Mouse (Mus musculus): ENCODE measurements around the gene Neo1. TPM values are rescaled to one million over a fixed set of nuclear protein-coding genes. Genes with fewer than 3 reads are reported as not detected.

The Neo1 gene
- polyA plus RNA-seq, 1 experiment from 2014 or later, result 33.9 TPM

DNA sequence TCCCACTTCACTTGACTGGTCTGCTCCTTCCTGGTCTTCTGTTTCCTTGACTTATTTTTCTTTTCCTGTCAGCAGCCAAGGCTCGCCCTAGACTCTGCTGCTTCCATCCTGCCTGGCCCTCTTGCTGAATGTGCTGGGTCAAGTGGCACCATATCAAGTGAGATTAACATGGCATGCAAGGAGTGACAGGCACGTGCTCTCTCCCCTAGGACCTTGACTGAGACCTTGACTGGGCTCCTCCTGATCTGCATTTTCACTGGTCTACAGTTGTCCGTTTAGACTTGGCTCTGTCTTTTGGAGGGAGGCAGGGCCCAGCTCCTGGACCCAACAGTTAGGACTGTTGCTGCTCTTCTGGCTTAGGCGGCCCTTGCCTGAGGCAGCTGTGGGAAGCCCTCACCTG, 26.2 kb upstream of the Neo1 start:
- peak overlapping the region; percentile 83 to 94 for H3K27ac ChIP-seq (replicated peaks in 1 of 2; ENCODE audit: control insufficient read depth in 1 of 2, insufficient read depth in 1 of 2, low read depth in 2 of 2, low read length in 2 of 2)
- no peaks in the 10 kb centered on the region for H3K9me3 ChIP-seq (ENCODE audit: control insufficient read depth, low read length)
- H3K27me3 ChIP-seq (ENCODE audit: control insufficient read depth, insufficient read depth, low read length), result no peaks in the 10 kb centered on the region
- 11% methylated on average over 4 of the region's 4 CpGs for WGBS
- ATAC-seq (ENCODE audit: insufficient number of reproducible peaks, insufficient read depth, low FRiP score, low read depth), result peak; percentile 79; the same call in 1 of the 2 replicates
- H3K4me1 ChIP-seq (ENCODE audit: control insufficient read depth in 2 of 2, insufficient read depth in 2 of 2, low read length in 2 of 2), result peaks cover 30 to 38% of the 10 kb centered on the region in 2 experiments
- H3K4me3 ChIP-seq (ENCODE audit: control insufficient read depth in 1 of 2, insufficient read depth in 1 of 2, low read depth in 1 of 2, low read length in 2 of 2), result no peak overlapping the region
- 0 out of 2 replicates have a peak overlapping the region, but pooled peaks have one; percentile 45 for H3K9ac ChIP-seq (ENCODE audit: low read length)
- no peaks in the 10 kb centered on the region for H3K36me3 ChIP-seq (ENCODE audit: control insufficient read depth, insufficient read depth, low read length)
- no peak overlapping the region for H3K4me2 ChIP-seq (ENCODE audit: low read length)

DNA sequence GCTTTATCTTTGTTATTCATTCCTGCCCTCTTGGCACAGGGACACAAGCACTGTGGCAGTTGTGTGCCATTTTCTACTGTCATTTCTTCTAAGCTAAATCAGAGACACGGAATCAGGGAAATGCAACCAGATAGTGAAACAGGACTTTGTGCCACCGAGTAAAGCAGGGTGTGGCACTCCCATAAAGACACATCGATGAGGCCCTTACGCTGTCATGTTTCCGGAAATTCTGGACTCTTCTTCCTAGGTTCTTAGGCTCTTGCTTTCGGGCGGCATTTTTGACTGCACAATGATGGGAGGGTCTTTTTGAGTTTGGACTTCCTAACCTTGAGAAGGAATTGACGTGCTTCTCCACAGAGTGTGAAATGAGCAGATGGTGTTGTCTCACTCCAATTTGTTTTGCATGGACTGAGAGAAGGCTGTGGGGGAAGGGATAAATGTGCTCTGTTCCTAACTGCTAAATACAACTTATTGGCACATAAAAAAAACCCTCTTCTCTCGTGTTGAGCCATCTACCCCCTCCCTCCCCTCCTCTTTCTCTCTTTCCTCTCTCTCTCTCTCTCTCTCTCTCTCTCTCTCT, 23.9 kb upstream of the Neo1 start:
- no peak overlapping the region for H3K27ac ChIP-seq (replicated peaks in 1 of 2; ENCODE audit: control insufficient read depth in 1 of 2, insufficient read depth in 1 of 2, low read depth in 2 of 2, low read length in 2 of 2)
- no peaks in the 10 kb centered on the region for H3K9me3 ChIP-seq (ENCODE audit: control insufficient read depth, low read length)
- H3K9ac ChIP-seq (ENCODE audit: low read length), result no peak overlapping the region
- no peak for ATAC-seq (ENCODE audit: insufficient number of reproducible peaks, insufficient read depth, low FRiP score, low read depth)
- H3K36me3 ChIP-seq (ENCODE audit: control insufficient read depth, insufficient read depth, low read length), result no peaks in the 10 kb centered on the region
- H3K27me3 ChIP-seq (ENCODE audit: control insufficient read depth, insufficient read depth, low read length), result no peaks in the 10 kb centered on the region
- H3K4me2 ChIP-seq (ENCODE audit: low read length), result no peak overlapping the region
- no peak overlapping the region for H3K4me3 ChIP-seq (ENCODE audit: control insufficient read depth in 1 of 2, insufficient read depth in 1 of 2, low read depth in 1 of 2, low read length in 2 of 2)
- H3K4me1 ChIP-seq (ENCODE audit: control insufficient read depth in 2 of 2, insufficient read depth in 2 of 2, low read length in 2 of 2), result peaks cover 16 to 17% of the 10 kb centered on the region in 2 experiments
- 81% methylated on average over 9 of the region's 9 CpGs for WGBS

GRCm38 (mm10) chr9:59059158-59059557, 22.9 kb upstream of the Neo1 start:
- Histone ChIP-seq H3K27me3 (ENCODE audit: control insufficient read depth, insufficient read depth, low read length) (no peaks in the 10 kb centered on the region), H3K27ac (replicated peaks in 1 of 2; ENCODE audit: control insufficient read depth in 1 of 2, insufficient read depth in 1 of 2, low read depth in 2 of 2, low read length in 2 of 2) (no peak overlapping the region), H3K9ac (ENCODE audit: low read length) (no peak overlapping the region), H3K36me3 (ENCODE audit: control insufficient read depth, insufficient read depth, low read length) (no peaks in the 10 kb centered on the region), H3K4me2 (ENCODE audit: low read length) (no peak overlapping the region), H3K4me1 (ENCODE audit: control insufficient read depth in 2 of 2, insufficient read depth in 2 of 2, low read length in 2 of 2) (peaks cover 13 to 14% of the 10 kb centered on the region in 2 experiments), H3K9me3 (ENCODE audit: control insufficient read depth, low read length) (no peaks in the 10 kb centered on the region), H3K4me3 (ENCODE audit: control insufficient read depth in 1 of 2, insufficient read depth in 1 of 2, low read depth in 1 of 2, low read length in 2 of 2) (no peak overlapping the region)
- no peak for ATAC-seq (ENCODE audit: insufficient number of reproducible peaks, insufficient read depth, low FRiP score, low read depth)
- WGBS, result 90% methylated on average over 6 of the region's 6 CpGs

DNA sequence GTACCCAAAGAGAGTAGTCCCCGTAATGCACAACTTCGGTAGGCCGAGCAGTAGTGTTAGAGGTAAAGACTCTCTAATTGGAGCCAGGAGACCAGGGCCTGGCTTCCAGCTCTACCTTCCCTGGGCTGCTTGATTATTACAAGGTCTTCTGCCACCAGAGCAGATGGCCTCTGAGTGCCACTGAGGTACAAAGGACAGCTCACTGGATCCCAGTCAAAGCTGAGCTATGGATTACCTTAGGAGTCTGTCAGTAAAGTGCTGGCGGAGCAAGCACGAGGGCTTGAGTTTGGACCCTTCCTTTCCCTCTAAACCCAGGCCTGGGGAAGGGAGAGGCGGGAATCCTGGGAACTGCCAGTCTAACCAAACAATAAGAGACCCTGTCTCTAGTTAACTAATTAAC, 21.8 kb upstream of the Neo1 start:
- Histone ChIP-seq H3K36me3 (ENCODE audit: control insufficient read depth, insufficient read depth, low read length) (no peaks in the 10 kb centered on the region), H3K9me3 (ENCODE audit: control insufficient read depth, low read length) (no peaks in the 10 kb centered on the region), H3K4me1 (ENCODE audit: control insufficient read depth in 2 of 2, insufficient read depth in 2 of 2, low read length in 2 of 2) (peaks cover 15 to 16% of the 10 kb centered on the region in 2 experiments), H3K4me2 (ENCODE audit: low read length) (no peak overlapping the region), H3K27ac (replicated peaks in 1 of 2; ENCODE audit: control insufficient read depth in 1 of 2, insufficient read depth in 1 of 2, low read depth in 2 of 2, low read length in 2 of 2) (no peak overlapping the region), H3K4me3 (ENCODE audit: control insufficient read depth in 1 of 2, insufficient read depth in 1 of 2, low read depth in 1 of 2, low read length in 2 of 2) (no peak overlapping the region), H3K27me3 (ENCODE audit: control insufficient read depth, insufficient read depth, low read length) (no peaks in the 10 kb centered on the region), H3K9ac (ENCODE audit: low read length) (no peak overlapping the region)
- ATAC-seq (ENCODE audit: insufficient number of reproducible peaks, insufficient read depth, low FRiP score, low read depth), result no peak
- WGBS, result 91% methylated on average over 6 of the region's 6 CpGs

DNA sequence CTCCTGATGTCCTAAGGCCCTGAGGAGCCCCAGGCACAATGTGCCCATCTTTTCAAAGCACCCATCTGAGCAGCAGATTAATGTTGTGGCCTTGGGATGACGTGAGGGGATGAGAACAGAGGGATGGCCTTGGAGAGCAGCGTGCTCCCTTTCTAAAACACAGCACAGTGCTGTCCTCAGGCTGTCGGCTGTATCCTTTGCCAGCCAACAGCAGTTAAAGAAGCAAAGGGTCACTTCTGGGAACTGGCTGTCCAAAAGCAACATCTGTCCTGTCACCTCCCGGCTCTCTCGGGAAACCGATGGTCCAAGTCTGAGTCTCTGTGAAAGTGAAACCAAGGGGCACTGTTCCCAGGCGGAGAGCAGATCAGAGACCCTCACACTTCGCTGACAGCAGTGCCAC, 20.0 kb upstream of the Neo1 start:
- H3K4me2 ChIP-seq (ENCODE audit: low read length), result peak overlapping the region; percentile 11; the same call in 1 of the 2 replicates
- no peak for ATAC-seq (ENCODE audit: insufficient number of reproducible peaks, insufficient read depth, low FRiP score, low read depth)
- H3K27ac ChIP-seq (replicated peaks in 1 of 2; ENCODE audit: control insufficient read depth in 1 of 2, insufficient read depth in 1 of 2, low read depth in 2 of 2, low read length in 2 of 2), result no peak overlapping the region
- no peak overlapping the region for H3K9ac ChIP-seq (ENCODE audit: low read length)
- H3K4me3 ChIP-seq (ENCODE audit: control insufficient read depth in 1 of 2, insufficient read depth in 1 of 2, low read depth in 1 of 2, low read length in 2 of 2), result no peak overlapping the region
- no peaks in the 10 kb centered on the region for H3K27me3 ChIP-seq (ENCODE audit: control insufficient read depth, insufficient read depth, low read length)
- 67% methylated on average over 8 of the region's 8 CpGs for WGBS
- H3K36me3 ChIP-seq (ENCODE audit: control insufficient read depth, insufficient read depth, low read length), result no peaks in the 10 kb centered on the region
- peaks cover 2 to 4% of the 10 kb centered on the region in 2 experiments; a peak in 2 of 4 replicates for H3K4me1 ChIP-seq (ENCODE audit: control insufficient read depth in 2 of 2, insufficient read depth in 2 of 2, low read length in 2 of 2)
- no peaks in the 10 kb centered on the region for H3K9me3 ChIP-seq (ENCODE audit: control insufficient read depth, low read length)

DNA sequence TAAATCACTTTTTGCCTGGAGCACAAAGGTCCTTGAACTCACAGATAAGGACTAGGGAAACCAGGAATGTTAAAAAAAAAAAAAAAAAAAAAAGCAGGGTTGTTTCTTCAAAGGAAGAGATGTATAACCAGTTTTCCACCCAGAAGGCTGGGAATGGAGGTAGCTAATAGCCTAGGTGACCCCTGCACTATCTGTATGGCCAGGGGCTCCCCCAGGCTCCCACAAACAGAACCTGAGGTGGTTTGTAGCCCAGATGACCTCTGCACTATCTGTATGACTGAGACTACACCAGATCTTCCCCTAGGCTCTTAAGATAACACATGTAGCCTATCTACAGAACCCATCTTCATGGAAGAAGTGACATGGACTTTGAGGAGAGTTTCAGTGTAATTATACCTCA, 5.6 kb upstream of the Neo1 start:
- H3K4me2 ChIP-seq (ENCODE audit: low read length), result no peak overlapping the region
- ATAC-seq (ENCODE audit: insufficient number of reproducible peaks, insufficient read depth, low FRiP score, low read depth), result no peak
- no peak overlapping the region for H3K4me3 ChIP-seq (ENCODE audit: control insufficient read depth in 1 of 2, insufficient read depth in 1 of 2, low read depth in 1 of 2, low read length in 2 of 2)
- H3K27me3 ChIP-seq (ENCODE audit: control insufficient read depth, insufficient read depth, low read length), result no peaks in the 10 kb centered on the region
- no peak overlapping the region for H3K9ac ChIP-seq (ENCODE audit: low read length)
- H3K27ac ChIP-seq (replicated peaks in 1 of 2; ENCODE audit: control insufficient read depth in 1 of 2, insufficient read depth in 1 of 2, low read depth in 2 of 2, low read length in 2 of 2), result no peak overlapping the region
- H3K36me3 ChIP-seq (ENCODE audit: control insufficient read depth, insufficient read depth, low read length), result no peaks in the 10 kb centered on the region
- no peaks in the 10 kb centered on the region for H3K9me3 ChIP-seq (ENCODE audit: control insufficient read depth, low read length)
- no peaks in the 10 kb centered on the region for H3K4me1 ChIP-seq (ENCODE audit: control insufficient read depth in 2 of 2, insufficient read depth in 2 of 2, low read length in 2 of 2)

GRCm38 (mm10) chr9:59036732-59037341, 596 bp upstream of the Neo1 start:
- peak overlapping the region; percentile 87 for H3K4me2 ChIP-seq (ENCODE audit: low read length)
- H3K9me3 ChIP-seq (ENCODE audit: control insufficient read depth, low read length), result 0 out of 2 replicates have a peak, but pooled peaks cover under 1% of the 10 kb centered on the region
- peak overlapping the region; percentile 98 for H3K9ac ChIP-seq (ENCODE audit: low read length)
- ATAC-seq (ENCODE audit: insufficient number of reproducible peaks, insufficient read depth, low FRiP score, low read depth), result peak; percentile 67
- peaks cover 2 to 21% of the 10 kb centered on the region in 2 experiments; a peak in 3 of 4 replicates for H3K4me1 ChIP-seq (ENCODE audit: control insufficient read depth in 2 of 2, insufficient read depth in 2 of 2, low read length in 2 of 2)
- no peaks in the 10 kb centered on the region for H3K36me3 ChIP-seq (ENCODE audit: control insufficient read depth, insufficient read depth, low read length)
- H3K27me3 ChIP-seq (ENCODE audit: control insufficient read depth, insufficient read depth, low read length), result no peaks in the 10 kb centered on the region
- peak overlapping the region; percentile 100 for H3K27ac ChIP-seq (replicated peaks in 1 of 2; ENCODE audit: control insufficient read depth in 1 of 2, insufficient read depth in 1 of 2, low read depth in 2 of 2, low read length in 2 of 2)
- peak overlapping the region; percentile 94 to 98 for H3K4me3 ChIP-seq (ENCODE audit: control insufficient read depth in 1 of 2, insufficient read depth in 1 of 2, low read depth in 1 of 2, low read length in 2 of 2)
- 0% methylated on average over 54 of the region's 56 CpGs for WGBS
